Mouse (Mus musculus): ENCODE measurements around the gene Gm2a.
"Not testable (repeated sequence)": the region's sequence is repeated elsewhere in the genome, so short reads cannot be mapped to it uniquely, and the experiment has no call there.

Gene Gm2a

DNA sequence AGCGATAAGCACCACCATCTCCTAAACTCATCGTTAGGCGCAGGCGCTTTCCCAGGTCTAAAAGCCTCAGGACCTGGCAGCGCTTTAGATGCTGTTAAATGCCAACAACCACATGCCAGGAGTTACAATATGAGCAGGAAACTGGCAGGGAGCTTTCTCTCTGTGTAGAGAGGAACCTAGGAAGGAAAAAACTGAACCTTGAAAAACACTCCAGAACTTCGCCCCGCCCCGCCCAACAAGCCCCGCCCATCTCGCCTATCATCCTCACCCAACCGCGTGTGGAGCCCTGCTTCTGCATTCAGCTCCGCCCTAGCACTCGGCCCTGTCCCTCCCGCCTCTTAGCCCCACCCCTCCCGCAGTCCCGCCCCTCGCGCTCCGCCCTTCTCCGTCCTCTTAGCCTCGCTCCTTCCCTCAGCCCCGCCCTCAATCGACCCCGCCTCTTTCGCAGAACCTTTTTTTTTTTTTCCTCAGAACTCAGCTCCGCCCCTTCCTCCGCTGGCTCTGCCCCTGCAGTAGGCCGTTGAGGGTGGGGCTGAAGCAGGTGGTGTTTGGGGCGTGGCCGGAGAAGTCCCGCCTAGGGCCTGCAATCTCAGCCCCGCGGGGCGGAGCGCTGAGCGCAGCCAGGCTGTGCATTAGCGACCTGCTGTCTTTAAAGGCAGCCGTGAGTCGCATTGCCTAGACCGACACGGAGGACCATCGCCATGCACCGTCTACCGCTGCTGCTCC lies at the start of gene Gm2a:
Gene Gm2a (plus strand): TSS at position 653 of the 726 bp plus-strand sequence.
- peak; percentile 97 for DNase-seq (ENCODE audit: low spot score)

- DNase-seq (ENCODE audit: low spot score) = no peak
Observed at GRCm38 (mm10) chr11:55050837-55051510, 46.9 kb upstream of the Gm2a start.

GRCm38 (mm10) chr11:55057511-55057910 lies 40.4 kb upstream of the Gm2a start:
- DNase-seq (ENCODE audit: low spot score) = no peak

DNA sequence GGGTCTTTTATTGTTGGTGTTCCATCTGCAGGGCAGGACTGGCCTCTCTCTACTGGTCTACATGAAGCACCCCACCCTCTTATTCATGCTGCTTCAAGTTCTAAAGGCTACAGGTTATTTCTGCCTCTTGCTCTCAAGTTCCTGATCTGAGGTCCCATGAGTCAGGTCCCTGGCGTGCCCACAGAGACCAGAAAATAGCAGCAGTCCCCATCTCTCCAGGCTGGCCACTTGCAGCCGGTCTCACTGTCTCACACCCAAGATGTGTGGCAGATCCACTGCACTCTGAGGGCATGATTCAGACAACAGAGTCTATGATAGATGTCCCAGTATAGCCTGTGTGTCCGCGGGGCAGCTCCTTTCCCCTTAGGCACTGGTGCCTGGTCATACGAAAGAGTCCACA lies 37.1 kb upstream of the Gm2a start:
- no peak for DNase-seq (ENCODE audit: low spot score)

GRCm38 (mm10) chr11:55062856-55063255 lies 35.1 kb upstream of the Gm2a start:
- DNase-seq (ENCODE audit: low spot score) = no peak

GRCm38 (mm10) chr11:55066921-55067320 lies 31.0 kb upstream of the Gm2a start:
- DNase-seq (ENCODE audit: low spot score) = peak; percentile 43

GRCm38 (mm10) chr11:55069023-55069422 lies 28.9 kb upstream of the Gm2a start:
- no peak for DNase-seq (ENCODE audit: low spot score)

- DNase-seq (ENCODE audit: low spot score) = no peak
Observed at GRCm38 (mm10) chr11:55071344-55071743, 26.6 kb upstream of the Gm2a start.

- peak; percentile 65 for DNase-seq (ENCODE audit: low spot score)
Observed at GRCm38 (mm10) chr11:55072467-55072866, 25.4 kb upstream of the Gm2a start.

- no peak for DNase-seq (ENCODE audit: low spot score)
Observed at GRCm38 (mm10) chr11:55073191-55073590, 24.7 kb upstream of the Gm2a start.

DNA sequence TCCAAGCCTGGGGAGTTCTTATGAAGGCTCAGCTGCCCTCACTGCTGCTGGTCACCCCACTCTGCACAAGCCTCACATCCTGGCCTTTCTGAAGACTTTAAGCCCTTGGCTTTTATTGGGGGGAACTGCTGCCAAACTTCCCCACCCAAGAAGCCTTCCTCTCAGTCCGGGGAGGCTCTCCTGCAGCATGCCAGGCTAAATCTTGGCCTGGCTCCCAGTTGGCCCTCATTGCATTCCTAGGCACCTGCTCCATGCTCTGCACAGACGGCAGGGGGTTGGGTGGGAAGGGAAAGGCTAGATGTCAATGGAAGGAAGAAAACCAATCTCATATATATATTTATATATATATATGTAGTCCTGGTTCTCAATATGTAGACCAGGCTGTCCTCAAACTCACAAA lies 22.3 kb upstream of the Gm2a start:
- DNase-seq (ENCODE audit: low spot score) = no peak

GRCm38 (mm10) chr11:55076234-55076633 lies 21.7 kb upstream of the Gm2a start:
- DNase-seq (ENCODE audit: low spot score) = no peak

- DNase-seq (ENCODE audit: low spot score) = peak; percentile 76
Observed at GRCm38 (mm10) chr11:55077331-55078231, 20.3 kb upstream of the Gm2a start, which contains the start of gene Ccdc69. Gene Ccdc69 (minus strand): TSS chr11:55078131.

DNA sequence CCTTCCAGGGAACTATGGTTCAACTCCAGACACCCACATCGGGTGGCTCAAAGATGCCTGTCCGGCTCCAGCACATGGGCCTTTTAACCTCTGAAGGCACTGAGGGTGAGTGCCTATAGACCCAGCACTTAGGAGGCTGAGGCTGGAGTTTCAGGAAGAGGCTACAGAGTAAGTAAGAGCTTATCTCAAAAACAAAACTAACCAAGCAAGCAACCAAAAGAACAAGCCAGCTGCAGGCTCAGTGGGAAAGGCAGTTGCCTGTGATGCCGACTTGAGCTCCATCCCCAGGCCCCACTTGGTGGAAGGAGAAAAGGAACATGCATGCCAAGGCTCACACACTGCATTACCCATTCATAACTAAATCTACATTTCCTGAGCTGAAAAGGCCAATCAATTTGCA lies 19.4 kb upstream of the Gm2a start:
- DNase-seq (ENCODE audit: low spot score) = no peak

- DNase-seq (ENCODE audit: low spot score) = no peak
Observed at GRCm38 (mm10) chr11:55079180-55079579, 18.7 kb upstream of the Gm2a start.

- DNase-seq (ENCODE audit: low spot score) = no peak
Observed at GRCm38 (mm10) chr11:55081206-55081605, 16.7 kb upstream of the Gm2a start.

GRCm38 (mm10) chr11:55084629-55085028 lies 13.3 kb upstream of the Gm2a start:
- no peak for DNase-seq (ENCODE audit: low spot score)

DNA sequence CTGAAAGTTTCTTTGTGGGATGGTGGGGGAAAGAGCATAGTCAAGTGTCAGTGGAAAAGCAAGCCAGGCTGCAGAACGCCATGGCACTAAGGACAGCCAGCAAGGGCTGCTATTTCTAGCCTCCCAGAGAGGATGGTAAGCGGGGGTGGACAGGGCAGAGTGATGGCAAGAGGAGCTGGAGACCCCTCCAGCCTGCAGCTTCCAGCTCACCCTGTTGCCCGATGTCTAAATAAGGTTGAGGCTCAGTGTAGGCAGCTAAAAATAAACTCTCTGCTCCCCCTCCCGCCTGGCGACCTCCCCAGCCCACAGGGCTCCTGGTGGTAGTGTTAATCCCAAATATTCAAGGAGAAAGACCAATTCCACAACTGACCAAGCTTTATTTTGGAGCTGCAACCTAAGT lies 12.5 kb upstream of the Gm2a start:
- no peak for DNase-seq (ENCODE audit: low spot score)

- DNase-seq (ENCODE audit: low spot score) = peak; percentile 54
Observed at GRCm38 (mm10) chr11:55087006-55087405, 10.9 kb upstream of the Gm2a start.

- no peak for DNase-seq (ENCODE audit: low spot score)
Observed at GRCm38 (mm10) chr11:55089892-55090291, 8.0 kb upstream of the Gm2a start.

DNA sequence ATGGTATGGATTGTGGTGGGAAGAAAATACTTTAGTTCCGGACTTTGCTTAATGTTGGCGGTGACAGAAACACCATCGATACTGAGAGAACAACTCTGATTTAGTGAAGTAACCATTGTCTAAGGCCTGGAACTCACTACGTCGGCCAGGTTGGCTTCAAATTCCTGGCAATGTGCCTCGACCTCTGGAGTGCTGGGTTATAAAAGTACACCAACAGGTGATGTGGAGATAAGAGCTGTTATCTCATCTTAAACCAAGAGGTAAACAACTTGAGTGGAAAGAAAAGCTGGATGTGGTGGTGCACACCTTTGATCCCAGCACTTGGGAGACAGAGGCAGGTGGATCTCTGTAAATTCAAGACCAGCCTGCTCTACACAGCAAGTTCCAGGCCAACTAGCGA lies 4.8 kb upstream of the Gm2a start:
- no peak for DNase-seq (ENCODE audit: low spot score)

DNA sequence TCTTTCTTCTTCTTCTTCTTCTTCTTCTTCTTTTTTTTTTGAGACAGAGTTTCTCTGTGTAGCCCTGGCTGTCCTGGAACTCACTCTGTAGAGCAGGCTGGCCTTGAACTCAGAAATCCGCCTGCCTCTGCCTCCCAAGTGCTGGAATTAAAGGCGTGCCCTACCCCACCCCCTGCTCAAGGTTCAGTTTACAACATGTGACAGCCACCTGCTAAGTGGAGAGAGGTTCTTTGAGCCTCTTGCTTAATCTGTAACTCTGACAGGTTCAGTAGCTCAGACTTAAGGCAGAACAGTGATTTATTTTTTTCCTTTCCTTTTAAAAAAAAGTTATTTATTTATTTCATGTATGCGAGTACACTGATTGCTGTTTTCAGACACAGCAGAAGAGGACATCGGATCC lies 1.6 kb upstream of the Gm2a start:
- DNase-seq (ENCODE audit: low spot score) = not testable (repeated sequence)
